Mouse (Mus musculus): Measurements from ENCODE around the gene Ssbp2. TPM values are rescaled to one million over a fixed set of nuclear protein-coding genes. Genes with fewer than 3 reads are reported as not detected.

Gene Ssbp2
- polyA plus RNA-seq, 1 experiment, result 18.1 TPM

DNA sequence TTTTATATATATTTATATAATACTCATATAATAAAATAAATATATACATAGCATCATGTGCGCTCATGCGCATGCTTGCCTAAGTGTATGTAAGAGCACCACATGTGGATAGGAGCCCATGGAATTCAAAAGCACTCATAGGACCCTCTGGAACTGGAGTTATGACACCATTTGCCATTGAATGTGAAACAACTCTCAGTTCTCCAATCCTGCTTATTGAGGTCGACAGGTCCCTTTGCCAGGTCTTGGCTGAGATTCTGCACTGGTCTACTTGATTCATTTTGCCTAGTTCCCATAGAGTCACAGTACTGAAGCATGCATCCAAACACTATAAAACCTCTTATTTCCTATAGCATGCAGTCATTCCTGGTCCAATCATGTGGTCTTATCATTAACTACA is 221.4 kb downstream of the Ssbp2 start:
- Histone ChIP-seq H3K4me1 (ENCODE audit: control insufficient read depth, insufficient read depth, low read length) (no peaks in the 10 kb centered on the region), H3K27ac (ENCODE audit: insufficient read depth, low read depth, low read length) (no peak overlapping the region), H3K27me3 (replicated peaks; ENCODE audit: control insufficient read depth, insufficient read depth, low read length) (no peaks in the 10 kb centered on the region), H3K4me3 (ENCODE audit: insufficient read depth, low read depth, low read length) (no peak overlapping the region), H3K36me3 (ENCODE audit: control insufficient read depth, insufficient read depth, low read length) (no peaks in the 10 kb centered on the region)
- no peak for DNase-seq
- TF ChIP-seq POLR2A (IDR thresholded peaks at IDR 0.05; ENCODE audit: low read depth, low read length), result no peak
- no peak for TF ChIP-seq CTCF (conservative IDR thresholded peaks at IDR 0.05; ENCODE audit: insufficient read depth, insufficient read length, low read depth, low read length)
- WGBS, result 97% methylated on average over 3 of the region's 3 CpGs

GRCm38 (mm10) chr13:91690118-91690517 is 230.0 kb downstream of the Ssbp2 start:
- WGBS, result 78% methylated on average over 5 of the region's 5 CpGs
- TF ChIP-seq CTCF (conservative IDR thresholded peaks at IDR 0.05; ENCODE audit: insufficient read depth, insufficient read length, low read depth, low read length), result no peak
- TF ChIP-seq POLR2A (IDR thresholded peaks at IDR 0.05; ENCODE audit: low read depth, low read length), result no peak
- Histone ChIP-seq H3K4me3 (ENCODE audit: insufficient read depth, low read depth, low read length) (no peak overlapping the region), H3K36me3 (ENCODE audit: control insufficient read depth, insufficient read depth, low read length) (no peaks in the 10 kb centered on the region), H3K27me3 (replicated peaks; ENCODE audit: control insufficient read depth, insufficient read depth, low read length) (no peaks in the 10 kb centered on the region), H3K27ac (ENCODE audit: insufficient read depth, low read depth, low read length) (no peak overlapping the region), H3K4me1 (ENCODE audit: control insufficient read depth, insufficient read depth, low read length) (no peaks in the 10 kb centered on the region)
- no peak for DNase-seq

DNA sequence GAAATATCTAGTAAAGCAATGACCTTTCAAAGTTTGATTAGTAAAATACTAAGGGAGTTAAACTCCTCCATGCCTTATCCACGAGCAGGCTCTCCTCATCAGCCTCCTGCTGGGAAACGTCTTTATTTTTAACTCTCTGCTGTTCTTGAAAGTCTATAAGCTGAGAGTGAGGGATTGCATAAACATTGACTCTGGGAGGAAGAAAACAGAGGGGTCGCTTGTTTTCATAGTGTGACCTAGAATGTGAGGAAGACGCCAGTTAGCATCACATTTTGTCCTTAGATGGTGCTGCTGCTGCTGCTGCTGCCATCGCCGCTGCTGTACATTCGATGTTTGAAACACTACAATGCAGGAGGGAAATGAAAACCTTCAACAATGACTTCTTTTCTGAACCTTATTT is 233.5 kb downstream of the Ssbp2 start:
- no peaks in the 10 kb centered on the region for H3K4me1 ChIP-seq (ENCODE audit: control insufficient read depth, insufficient read depth, low read length)
- 68% methylated on average over 7 of the region's 7 CpGs for WGBS
- no peak overlapping the region for H3K4me3 ChIP-seq (ENCODE audit: insufficient read depth, low read depth, low read length)
- DNase-seq, result no peak
- TF ChIP-seq POLR2A (IDR thresholded peaks at IDR 0.05; ENCODE audit: low read depth, low read length), result no peak
- TF ChIP-seq CTCF (conservative IDR thresholded peaks at IDR 0.05; ENCODE audit: insufficient read depth, insufficient read length, low read depth, low read length), result no peak
- H3K36me3 ChIP-seq (ENCODE audit: control insufficient read depth, insufficient read depth, low read length), result no peaks in the 10 kb centered on the region
- no peaks in the 10 kb centered on the region for H3K27me3 ChIP-seq (replicated peaks; ENCODE audit: control insufficient read depth, insufficient read depth, low read length)
- no peak overlapping the region for H3K27ac ChIP-seq (ENCODE audit: insufficient read depth, low read depth, low read length)

DNA sequence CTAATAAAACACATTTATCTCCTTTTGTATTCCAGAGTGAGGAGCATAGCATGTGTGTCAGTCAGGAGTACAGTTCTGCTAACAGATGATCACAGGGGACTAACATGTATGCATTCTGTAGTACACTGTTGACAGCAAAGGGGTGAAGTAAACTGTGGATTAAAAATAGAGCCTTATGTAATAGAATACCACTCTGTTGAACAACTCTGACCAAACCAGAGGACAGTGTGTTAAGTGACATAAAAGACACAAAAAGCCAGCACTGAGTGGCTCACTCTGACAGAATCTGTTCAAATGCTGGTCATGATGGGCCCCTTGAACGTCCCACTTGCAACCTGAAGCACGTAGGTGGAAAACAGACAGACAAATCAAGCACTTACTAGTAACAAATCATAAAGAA is 235.3 kb downstream of the Ssbp2 start:
- Histone ChIP-seq H3K27ac (ENCODE audit: insufficient read depth, low read depth, low read length) (no peak overlapping the region), H3K27me3 (replicated peaks; ENCODE audit: control insufficient read depth, insufficient read depth, low read length) (no peaks in the 10 kb centered on the region), H3K4me1 (ENCODE audit: control insufficient read depth, insufficient read depth, low read length) (no peaks in the 10 kb centered on the region), H3K36me3 (ENCODE audit: control insufficient read depth, insufficient read depth, low read length) (no peaks in the 10 kb centered on the region), H3K4me3 (ENCODE audit: insufficient read depth, low read depth, low read length) (no peak overlapping the region)
- TF ChIP-seq CTCF (conservative IDR thresholded peaks at IDR 0.05; ENCODE audit: insufficient read depth, insufficient read length, low read depth, low read length), result no peak
- TF ChIP-seq POLR2A (IDR thresholded peaks at IDR 0.05; ENCODE audit: low read depth, low read length), result no peak
- DNase-seq, result no peak
- WGBS, result 93% methylated on average over 2 of the region's 2 CpGs

GRCm38 (mm10) chr13:91696109-91696645 is 236.1 kb downstream of the Ssbp2 start:
- 64% methylated on average over 2 of the region's 2 CpGs for WGBS
- peak; percentile 31 for DNase-seq
- H3K4me1 ChIP-seq (ENCODE audit: control insufficient read depth, insufficient read depth, low read length), result no peaks in the 10 kb centered on the region
- TF ChIP-seq CTCF (conservative IDR thresholded peaks at IDR 0.05; ENCODE audit: insufficient read depth, insufficient read length, low read depth, low read length) (no peak), POLR2A (IDR thresholded peaks at IDR 0.05; ENCODE audit: low read depth, low read length) (no peak)
- H3K27me3 ChIP-seq (replicated peaks; ENCODE audit: control insufficient read depth, insufficient read depth, low read length), result no peaks in the 10 kb centered on the region
- H3K27ac ChIP-seq (ENCODE audit: insufficient read depth, low read depth, low read length), result no peak overlapping the region
- H3K4me3 ChIP-seq (ENCODE audit: insufficient read depth, low read depth, low read length), result no peak overlapping the region
- H3K36me3 ChIP-seq (ENCODE audit: control insufficient read depth, insufficient read depth, low read length), result no peaks in the 10 kb centered on the region

GRCm38 (mm10) chr13:91697011-91697410 is 236.9 kb downstream of the Ssbp2 start:
- H3K4me1 ChIP-seq (ENCODE audit: control insufficient read depth, insufficient read depth, low read length), result no peaks in the 10 kb centered on the region
- no peak for TF ChIP-seq POLR2A (IDR thresholded peaks at IDR 0.05; ENCODE audit: low read depth, low read length)
- TF ChIP-seq CTCF (conservative IDR thresholded peaks at IDR 0.05; ENCODE audit: insufficient read depth, insufficient read length, low read depth, low read length), result 0 out of 2 replicates have a peak, but pooled peaks have one; percentile 21
- peak; percentile 63 for DNase-seq
- H3K4me3 ChIP-seq (ENCODE audit: insufficient read depth, low read depth, low read length), result no peak overlapping the region
- 39% methylated on average over 3 of the region's 3 CpGs for WGBS
- H3K27me3 ChIP-seq (replicated peaks; ENCODE audit: control insufficient read depth, insufficient read depth, low read length), result no peaks in the 10 kb centered on the region
- H3K36me3 ChIP-seq (ENCODE audit: control insufficient read depth, insufficient read depth, low read length), result no peaks in the 10 kb centered on the region
- no peak overlapping the region for H3K27ac ChIP-seq (ENCODE audit: insufficient read depth, low read depth, low read length)

DNA sequence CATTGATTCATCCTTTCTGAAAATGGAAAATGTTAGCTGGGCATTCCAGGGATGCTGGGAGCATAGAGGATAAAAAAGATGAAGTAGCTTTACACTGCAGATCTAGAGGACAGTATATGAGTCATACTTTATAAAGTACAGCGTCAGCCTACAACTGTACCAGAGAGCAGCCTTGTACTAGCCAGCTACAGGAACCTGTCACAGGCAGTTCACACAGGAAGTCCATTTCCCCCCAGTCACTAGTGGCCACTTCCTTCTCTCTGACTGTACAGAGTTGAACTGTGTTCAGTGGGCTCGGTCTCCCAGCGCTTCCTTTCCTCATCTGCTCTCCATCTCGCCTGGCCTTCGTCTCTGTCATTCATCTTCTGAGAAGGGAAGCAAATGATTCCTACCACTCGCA is 242.3 kb downstream of the Ssbp2 start:
- 61% methylated on average over 6 of the region's 6 CpGs for WGBS

More for the DNA sequence above, 242.3 kb downstream of the Ssbp2 start:
- no peaks in the 10 kb centered on the region for H3K27me3 ChIP-seq (replicated peaks; ENCODE audit: control insufficient read depth, insufficient read depth, low read length)
- DNase-seq, result no peak
- no peak for TF ChIP-seq POLR2A (IDR thresholded peaks at IDR 0.05; ENCODE audit: low read depth, low read length)
- TF ChIP-seq CTCF (conservative IDR thresholded peaks at IDR 0.05; ENCODE audit: insufficient read depth, insufficient read length, low read depth, low read length), result no peak
- H3K27ac ChIP-seq (ENCODE audit: insufficient read depth, low read depth, low read length), result no peak overlapping the region
- no peaks in the 10 kb centered on the region for H3K36me3 ChIP-seq (ENCODE audit: control insufficient read depth, insufficient read depth, low read length)
- no peaks in the 10 kb centered on the region for H3K4me1 ChIP-seq (ENCODE audit: control insufficient read depth, insufficient read depth, low read length)
- H3K4me3 ChIP-seq (ENCODE audit: insufficient read depth, low read depth, low read length), result no peak overlapping the region

Measured in kidney, adult 2 months (tissue).